Mouse (Mus musculus) limb, embryonic 14.5 days (tissue): ENCODE measurements at regions not wholly inside any gene's neighbourhood (a gene's known extent, or its start where the extent isn't known, plus 50 kb on each side); places are given as distances from the start of the nearest gene placed in this dataset.

Experiments used
- ATAC-seq: fragments of 200-750 bp; cut with Nextera tagmentation; 2 replicates; pipeline ENCODE4 v1.8.0; 2017; ENCODE audit warnings: low read depth, moderate number of reproducible peaks, moderate TSS enrichment; ENCODE audit not compliant: low FRiP score
- DNase-seq: peaks from one replicate; pipeline ENCODE4 v3.0.0-alpha.2; 2015; ENCODE audit warnings: low spot score
- H3K27ac ChIP-seq: fragments of 300-500 bp; sonication (generic); replicated peaks from 2 replicates; pipeline ENCODE4 v1.5.1; 2014; ENCODE audit warnings: low read depth, mild to moderate bottlenecking, low read length, moderate library complexity, mixed read lengths
- H3K27me3 ChIP-seq: fragments of 300-500 bp; sonication (generic); 2 replicates; pipeline ENCODE4 v1.6.1; 2014; ENCODE audit warnings: low read length, mixed read lengths; ENCODE audit not compliant: control insufficient read depth, insufficient read depth
- H3K36me3 ChIP-seq: fragments of 300-500 bp; sonication (generic); 2 replicates; pipeline ENCODE4 v1.6.1; 2014; ENCODE audit warnings: mild to moderate bottlenecking, low read length, moderate library complexity, mixed read lengths; ENCODE audit not compliant: control insufficient read depth, insufficient read depth
- H3K4me1 ChIP-seq: fragments of 300-500 bp; sonication (generic); 2 replicates; pipeline ENCODE4 v1.6.1; 2014; ENCODE audit warnings: antibody characterized with exemption, low read length, mixed read lengths; ENCODE audit not compliant: control insufficient read depth, insufficient read depth
- H3K4me2 ChIP-seq: fragments of 300-500 bp; sonication (generic); replicated peaks from 2 replicates; pipeline ENCODE4 v1.6.1; 2014; ENCODE audit warnings: low read depth, mild to moderate bottlenecking, low read length, moderate library complexity; ENCODE audit not compliant: severe bottlenecking
- H3K4me3 ChIP-seq: fragments of 300-500 bp; sonication (generic); replicated peaks from 2 replicates; pipeline ENCODE4 v1.5.1; 2014; ENCODE audit warnings: low read length
- H3K9ac ChIP-seq: fragments of 300-500 bp; sonication (generic); 2 replicates; pipeline ENCODE4 v1.6.1; 2014; ENCODE audit warnings: mild to moderate bottlenecking, low read depth, low read length, moderate library complexity; ENCODE audit not compliant: severe bottlenecking
- H3K9me3 ChIP-seq: fragments of 300-500 bp; sonication (generic); 2 replicates; pipeline ENCODE4 v1.6.1; 2016; ENCODE audit warnings: low read length; ENCODE audit not compliant: control insufficient read depth
- POLR2A ChIP-seq: fragments of 200-500 bp; IDR thresholded peaks from 2 replicates; pipeline ENCODE4 v1.8.0; 2012; ENCODE audit warnings: inconsistent platforms, mild to moderate bottlenecking, moderate library complexity, borderline replicate concordance; ENCODE audit not compliant: insufficient read depth, insufficient read length; ENCODE audit errors: extremely low read depth
- WGBS: fragments of 180-500 bp; shearing (Covaris S2); extraction: QIAGEN DNeasy Blood & Tissue Kit; methylation state at CpG from one replicate; pipeline ENCODE4 v1.1.7; 2014; 5-methylcytosine and 5-hydroxymethylcytosine counted together

DNA sequence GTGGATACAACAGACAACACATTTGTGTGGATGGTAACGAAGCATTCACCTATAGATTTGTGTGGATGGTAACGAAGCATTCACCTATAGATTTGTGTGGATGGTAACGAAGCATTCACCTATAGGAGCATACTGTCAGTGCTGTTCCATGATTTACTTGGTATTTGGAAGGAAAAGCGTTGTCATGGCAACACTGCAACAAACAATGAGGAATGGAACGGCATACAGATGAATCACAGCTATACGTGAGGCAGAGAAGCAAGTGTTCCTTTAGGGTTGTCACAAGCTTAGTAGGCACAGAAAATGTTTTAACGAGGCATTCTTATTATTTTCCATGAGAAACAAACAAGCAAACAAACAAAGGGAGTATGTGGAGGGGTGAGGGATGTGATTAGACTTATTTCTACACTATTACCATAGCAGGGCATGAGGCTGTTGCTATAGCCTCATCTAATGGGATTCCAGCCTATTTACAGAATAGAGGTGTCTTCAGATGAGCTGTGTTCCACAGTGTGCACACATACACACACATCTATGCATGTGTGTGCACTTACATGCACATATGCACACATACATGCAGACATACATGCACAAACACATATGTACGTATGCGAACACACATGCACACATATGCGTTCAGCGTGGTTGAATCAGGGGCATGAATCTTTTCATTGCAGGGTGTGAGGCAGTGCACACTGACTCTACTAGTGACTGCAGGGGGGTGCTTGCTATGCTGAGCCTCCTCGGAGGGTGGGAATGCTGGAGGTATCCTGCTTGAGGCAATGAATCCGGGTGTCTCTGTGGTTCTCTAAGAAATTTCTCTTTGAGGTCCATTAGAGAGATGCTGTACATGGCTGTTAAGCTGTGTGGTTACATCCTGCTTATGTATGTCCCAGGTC lies 62.3 kb upstream of the Hnrnpk start:
- 80% methylated on average over 13 of the region's 13 CpGs for WGBS
- Histone ChIP-seq H3K4me2 (no peak overlapping the region), H3K9ac (no peak overlapping the region), H3K27ac (no peak overlapping the region), H3K36me3 (no peaks in the 10 kb centered on the region), H3K4me3 (no peak overlapping the region), H3K4me1 (no peaks in the 10 kb centered on the region), H3K9me3 (no peaks in the 10 kb centered on the region), H3K27me3 (peaks cover 3% of the 10 kb centered on the region; the same call in 1 of the 2 replicates)
- TF ChIP-seq POLR2A, result no peak
- no peak for ATAC-seq
- no peak for DNase-seq
